Comparison of ENCODE assay signal across 18 mouse cellular contexts in genomic region chr15:69326537-69326936, GRCm38 (mm10).
A peak's percentile ranks its signal among the peaks of the same experiment; 100 is the strongest.
DNase-seq lines count a peak whose midpoint lies in the region; ATAC-seq and TF ChIP-seq lines count a peak whose summit lies in the region.
"Had no signal": no experiment of that assay in that cellular context is flagged by ENCODE, and none has a peak within 500 bp of the region (broad histone marks: within the 10 kb centered on the region; RNA-seq: fewer than 3 reads in every experiment).

No protein-coding gene starts in this region.

- no peaks in the 10 kb centered on the region for H3K27me3 ChIP-seq in intestine, postnatal 0 days (replicated peaks; ENCODE audit: control insufficient read depth, insufficient read depth, low read length)
- no peaks in the 10 kb centered on the region for H3K27me3 ChIP-seq in intestine, embryonic 15.5 days (replicated peaks)
- H3K27me3 ChIP-seq: embryonic facial prominence, embryonic 15.5 days; hindbrain, embryonic 15.5 days; stomach, embryonic 15.5 days had no signal

- peak; percentile 13 to 22 for DNase-seq in cerebellum, postnatal 14 days
- no peak for DNase-seq in cerebellum, adult 9-11 months
- peak; percentile 1 to 4 for DNase-seq in left cerebral cortex, adult 18-20 months (ENCODE audit: low spot score in 2 of 2)
- DNase-seq in left cerebral cortex, postnatal 36 days (ENCODE audit: low spot score in 2 of 2) = no peak
- peak; percentile 25 for DNase-seq in brain, adult 2 months (ENCODE audit: low read depth, low spot score)
- no peak for DNase-seq in B cell, adult 2 months
- DNase-seq: gastrocnemius, postnatal 36 days; lung, postnatal 36 days; right cerebral cortex, adult 18-20 months; spleen, adult 18-20 months had no signal

- H3K9me3 ChIP-seq in intestine, postnatal 0 days (ENCODE audit: control insufficient read depth) = no peaks in the 10 kb centered on the region
- H3K9me3 ChIP-seq in intestine, embryonic 15.5 days = no peaks in the 10 kb centered on the region
- H3K9me3 ChIP-seq: embryonic facial prominence, embryonic 15.5 days; hindbrain, embryonic 15.5 days; stomach, embryonic 15.5 days had no signal

- intact Hi-C loops in left cerebral cortex, postnatal 36 days (cut with DNase I) = no loop called here

- no peak overlapping the region for H3K4me3 ChIP-seq in intestine, postnatal 0 days (ENCODE audit: low read depth, low read length)
- H3K4me3 ChIP-seq in intestine, embryonic 15.5 days (replicated peaks) = no peak overlapping the region
- H3K4me3 ChIP-seq: embryonic facial prominence, embryonic 15.5 days; hindbrain, embryonic 15.5 days; myocyte; stomach, embryonic 15.5 days had no signal

- H3K4me2 ChIP-seq in intestine, postnatal 0 days (replicated peaks; ENCODE audit: low read depth) = no peak overlapping the region
- no peak overlapping the region for H3K4me2 ChIP-seq in intestine, embryonic 15.5 days (replicated peaks)
- H3K4me2 ChIP-seq: embryonic facial prominence, embryonic 15.5 days; hindbrain, embryonic 15.5 days; liver, embryonic 11.5 days; midbrain, embryonic 11.5 days; stomach, embryonic 15.5 days had no signal

- no peaks in the 10 kb centered on the region for H3K36me3 ChIP-seq in intestine, postnatal 0 days (ENCODE audit: control insufficient read depth, insufficient read depth)
- no peaks in the 10 kb centered on the region for H3K36me3 ChIP-seq in intestine, embryonic 15.5 days
- H3K36me3 ChIP-seq: embryonic facial prominence, embryonic 15.5 days; hindbrain, embryonic 15.5 days; stomach, embryonic 15.5 days had no signal

- H3K4me1 ChIP-seq in intestine, postnatal 0 days (replicated peaks; ENCODE audit: control insufficient read depth, insufficient read depth, low read length) = no peaks in the 10 kb centered on the region
- no peaks in the 10 kb centered on the region for H3K4me1 ChIP-seq in intestine, embryonic 15.5 days (replicated peaks)
- H3K4me1 ChIP-seq: embryonic facial prominence, embryonic 15.5 days; hindbrain, embryonic 15.5 days; stomach, embryonic 15.5 days had no signal

- no peak for ATAC-seq in intestine, postnatal 0 days
- no peak for ATAC-seq in intestine, embryonic 15.5 days

- no peak overlapping the region for H3K27ac ChIP-seq in intestine, postnatal 0 days (ENCODE audit: low read depth, low read length)
- no peak overlapping the region for H3K27ac ChIP-seq in intestine, embryonic 15.5 days
- H3K27ac ChIP-seq: embryonic facial prominence, embryonic 15.5 days; hindbrain, embryonic 15.5 days; stomach, embryonic 15.5 days had no signal

- no peak overlapping the region for H3K9ac ChIP-seq in intestine, postnatal 0 days (ENCODE audit: low read depth, low read length)
- no peak overlapping the region for H3K9ac ChIP-seq in intestine, embryonic 15.5 days
- H3K9ac ChIP-seq: embryonic facial prominence, embryonic 15.5 days; hindbrain, embryonic 15.5 days; stomach, embryonic 15.5 days had no signal

- 0 out of 2 replicates have a peak, but pooled peaks have one; percentile 25 for TF ChIP-seq CTCF in intestine, postnatal 0 days (IDR thresholded peaks at IDR 0.05; ENCODE audit: low read depth)

Comparison
In these comparisons a context has a peak if more than half of its experiments do, and no peak if none do; other contexts are left out.
1. DNase-seq: peak in cerebellum, postnatal 14 days (2 of 2), left cerebral cortex, adult 18-20 months (2 of 2) and brain, adult 2 months (single experiment); none in cerebellum, adult 9-11 months (single experiment), left cerebral cortex, postnatal 36 days (0 of 2) and B cell, adult 2 months (0 of 2).